Mouse (Mus musculus): ENCODE measurements around the gene Hist1h2bb.

Hist1h2bb gene

DNA sequence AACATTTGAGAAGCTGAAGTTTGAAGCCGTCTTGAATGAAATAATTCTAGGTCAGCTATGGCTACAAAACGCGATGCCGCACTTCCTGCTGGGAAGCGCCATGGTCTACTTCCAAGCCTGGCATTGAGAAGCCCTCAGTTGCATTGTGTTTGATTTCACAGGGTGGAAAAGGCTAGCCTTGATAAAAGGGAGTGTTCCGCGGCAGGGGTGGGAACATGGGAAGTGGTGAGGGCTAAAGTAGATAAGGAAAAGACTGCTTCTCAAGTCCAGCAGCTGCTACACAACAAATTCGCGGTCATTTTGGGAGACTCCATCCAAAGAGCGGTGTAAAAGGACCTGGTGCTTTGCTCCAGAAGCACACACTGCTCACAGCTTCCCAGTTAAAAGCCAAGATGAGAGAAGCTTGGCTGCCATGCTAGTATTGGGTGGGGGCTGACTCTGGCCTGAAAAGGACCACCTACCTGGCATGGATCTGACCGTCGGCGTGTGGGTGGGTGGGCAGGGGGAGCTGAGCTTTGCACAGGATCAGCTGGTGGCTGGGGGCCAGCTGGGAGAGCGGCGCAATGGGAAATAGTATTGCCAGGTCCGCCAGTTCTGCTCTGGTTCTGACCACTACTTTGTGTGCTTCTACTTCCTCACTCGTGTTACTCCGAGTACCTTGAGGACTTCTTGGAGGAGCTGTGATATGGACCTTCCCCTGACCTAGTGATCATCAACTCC lies 17.9 kb upstream of the Hist1h2bb start:
- DNase-seq = no peak

GRCm38 (mm10) chr13:23729192-23729525 lies 17.4 kb upstream of the Hist1h2bb start:
- no peak for DNase-seq

GRCm38 (mm10) chr13:23729706-23730105 lies 16.8 kb upstream of the Hist1h2bb start:
- no peak for DNase-seq

DNA sequence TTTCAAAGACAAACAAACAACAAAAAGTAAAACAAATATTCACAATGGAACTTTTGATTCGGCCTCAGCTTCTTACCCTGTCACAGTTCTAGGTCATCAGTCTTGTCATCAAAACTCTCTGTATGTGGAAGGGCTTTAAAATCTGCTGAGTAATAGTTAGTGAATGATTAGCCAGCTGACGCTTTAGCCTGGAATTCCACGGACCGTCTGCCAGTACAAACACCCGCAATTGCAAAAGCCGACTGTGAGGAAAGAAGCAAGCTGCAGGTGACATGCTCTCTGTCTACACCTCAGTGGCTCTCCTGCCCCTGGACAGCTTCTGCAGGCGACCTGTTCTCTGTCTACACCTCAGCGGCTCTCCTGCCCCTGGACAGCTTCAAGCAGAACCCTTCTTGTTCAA lies 16.1 kb upstream of the Hist1h2bb start:
- no peak for DNase-seq

GRCm38 (mm10) chr13:23732156-23732804 lies 14.3 kb upstream of the Hist1h2bb start:
- peak; percentile 43 to 52 for DNase-seq

DNA sequence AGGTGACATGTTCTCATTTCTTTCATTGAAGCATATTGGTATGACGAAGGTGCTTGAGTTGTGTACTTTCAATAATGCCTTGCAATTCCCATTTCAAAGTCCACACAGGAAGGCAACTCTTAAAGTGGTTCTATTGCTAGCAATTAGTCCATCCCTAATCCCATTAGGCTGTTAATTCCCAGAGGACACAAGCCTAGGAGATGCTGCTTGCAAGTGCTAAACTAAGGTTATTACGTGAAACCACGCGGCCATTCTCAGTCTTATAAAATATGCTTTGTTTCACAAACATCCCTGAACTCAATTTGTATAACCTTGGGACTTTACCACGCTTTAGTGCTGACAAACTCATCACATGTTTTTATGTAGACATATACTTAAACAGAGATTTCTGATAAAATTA lies 9.4 kb upstream of the Hist1h2bb start:
- DNase-seq = no peak

- DNase-seq = peak; percentile 61 to 62
Observed at GRCm38 (mm10) chr13:23738041-23738440, 8.5 kb upstream of the Hist1h2bb start.

DNA sequence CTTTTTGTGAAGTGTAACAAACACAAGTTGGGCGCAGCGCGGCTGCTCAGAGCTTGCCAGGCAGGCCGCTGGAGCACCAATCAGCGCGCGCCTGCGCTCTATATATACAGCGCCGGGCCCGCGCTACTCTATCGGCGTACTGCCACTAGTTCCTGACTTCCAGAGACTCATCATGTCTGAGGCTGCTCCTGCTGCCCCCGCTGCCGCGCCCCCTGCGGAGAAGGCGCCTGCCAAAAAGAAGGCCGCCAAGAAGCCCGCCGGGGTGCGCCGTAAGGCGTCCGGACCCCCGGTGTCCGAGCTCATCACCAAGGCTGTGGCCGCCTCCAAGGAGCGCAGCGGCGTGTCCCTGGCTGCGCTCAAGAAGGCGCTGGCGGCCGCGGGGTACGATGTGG lies 7.9 kb upstream of the Hist1h2bb start, which contains the start of gene Hist1h1c:
Gene Hist1h1c, plus strand, starts transcription at position 132 of the 392 bp plus-strand sequence.
- peak; percentile 95 to 96 for DNase-seq

- DNase-seq = peak; percentile 90 to 91
Observed at GRCm38 (mm10) chr13:23739069-23739921, 7.2 kb upstream of the Hist1h2bb start.

DNA sequence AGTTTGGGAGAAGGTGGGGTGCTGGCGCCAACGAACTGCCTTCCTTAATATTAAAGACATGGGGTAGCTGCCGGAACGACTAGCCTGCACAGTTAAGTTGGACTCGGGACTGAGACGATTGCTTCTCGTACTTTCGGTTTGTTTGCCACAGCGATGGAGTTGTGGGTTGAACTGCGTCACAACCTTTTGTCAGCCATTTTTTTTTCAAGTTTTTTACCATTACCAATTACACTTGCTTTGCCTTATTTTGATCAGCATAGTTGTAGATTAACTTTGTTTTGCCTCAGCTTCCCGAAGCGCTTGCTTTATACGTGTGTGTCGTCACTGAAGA lies 6.6 kb upstream of the Hist1h2bb start:
- no peak for DNase-seq

DNA sequence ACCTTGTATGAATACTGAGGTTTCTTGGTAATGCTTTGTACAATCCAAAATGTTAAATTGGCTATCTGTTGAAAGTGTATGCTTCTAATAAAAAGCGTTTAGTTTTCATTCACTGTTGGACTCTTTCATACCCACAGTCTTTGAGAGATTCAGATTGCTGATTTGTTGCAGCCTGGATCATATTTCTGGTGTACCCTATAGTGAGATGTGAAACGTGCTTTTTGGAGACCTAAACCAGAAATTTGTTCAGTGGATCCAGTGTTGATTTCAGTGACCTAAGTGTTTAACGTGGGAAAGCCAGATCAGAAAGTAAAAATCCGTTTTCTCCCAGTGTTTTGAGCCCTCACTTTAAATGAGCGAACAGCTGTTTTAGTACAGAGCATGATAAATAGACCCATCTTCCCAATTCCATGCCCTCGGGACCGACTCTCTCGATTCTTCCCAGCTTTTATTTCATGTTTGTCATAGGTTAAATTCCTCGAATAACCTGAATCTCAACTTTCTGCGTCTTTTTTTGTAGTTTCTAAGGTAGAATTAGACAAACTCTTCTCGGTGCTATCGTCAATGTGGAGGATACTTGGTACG lies 6.2 kb upstream of the Hist1h2bb start:
- no peak for DNase-seq

DNA sequence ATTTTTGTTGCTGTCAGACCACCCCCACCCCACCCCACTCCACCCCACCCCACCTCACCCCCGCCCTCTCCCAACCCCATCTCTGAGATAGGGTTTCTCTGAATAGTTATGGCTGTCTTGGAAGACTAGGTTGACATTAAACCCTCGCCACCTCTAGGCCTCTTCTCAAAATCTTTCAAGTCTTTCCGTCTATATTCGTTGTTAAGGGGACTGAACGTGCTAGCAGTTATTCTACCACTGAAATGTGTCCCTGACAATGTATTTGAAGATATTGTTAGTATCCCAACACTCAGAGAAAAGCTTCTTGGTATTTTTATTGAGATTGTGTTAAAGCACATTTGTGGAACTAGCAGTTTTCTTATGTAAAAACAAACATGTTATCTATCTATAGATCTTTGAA lies 5.6 kb upstream of the Hist1h2bb start:
- DNase-seq = no peak

- DNase-seq = no peak
Observed at GRCm38 (mm10) chr13:23742007-23742406, 4.5 kb upstream of the Hist1h2bb start.

- no peak for DNase-seq
Observed at GRCm38 (mm10) chr13:23743215-23743614, 3.3 kb upstream of the Hist1h2bb start.

GRCm38 (mm10) chr13:23743963-23744362 lies 2.6 kb upstream of the Hist1h2bb start:
- DNase-seq = no peak

DNA sequence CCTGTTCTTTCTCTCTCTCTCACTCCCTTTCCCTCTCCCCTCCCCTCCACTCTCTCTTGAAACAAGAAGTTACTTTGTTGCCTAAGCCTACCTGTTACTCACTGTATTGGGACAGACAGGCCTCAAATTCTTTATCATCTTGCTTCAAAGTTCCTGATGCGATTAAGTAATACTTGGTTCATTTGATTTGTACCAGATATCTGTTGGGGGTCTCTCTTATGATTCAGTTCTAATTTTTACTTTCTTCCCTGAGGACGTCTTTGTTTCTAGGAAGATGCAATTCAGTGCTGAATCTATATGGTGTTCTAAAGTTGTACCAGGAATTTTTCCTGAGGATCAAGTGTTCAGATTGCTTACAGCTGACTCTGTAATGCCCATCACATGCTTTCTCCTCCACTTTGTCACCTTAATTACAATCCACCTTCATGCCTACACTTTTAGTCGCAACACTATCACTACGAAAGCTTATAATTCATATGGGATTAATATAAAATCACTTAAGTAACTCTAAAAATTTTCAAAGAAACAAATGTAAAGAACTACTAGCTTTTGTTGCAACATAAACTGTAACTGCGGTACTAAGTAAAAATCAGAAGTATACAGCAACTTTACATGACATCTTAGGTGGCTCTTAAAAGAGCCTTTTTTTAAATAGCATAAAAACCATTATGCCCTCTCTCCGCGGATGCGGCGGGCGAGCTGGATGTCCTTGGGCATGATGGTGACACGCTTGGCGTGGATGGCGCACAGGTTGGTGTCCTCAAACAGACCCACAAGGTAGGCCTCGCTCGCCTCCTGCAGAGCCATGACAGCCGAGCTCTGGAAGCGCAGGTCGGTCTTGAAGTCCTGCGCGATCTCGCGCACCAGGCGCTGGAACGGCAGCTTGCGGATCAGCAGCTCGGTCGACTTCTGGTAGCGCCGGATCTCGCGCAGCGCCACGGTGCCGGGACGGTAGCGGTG lies 1.8 kb upstream of the Hist1h2bb start:
- peak in 1 of 2 experiments; percentile 16 for DNase-seq

DNA sequence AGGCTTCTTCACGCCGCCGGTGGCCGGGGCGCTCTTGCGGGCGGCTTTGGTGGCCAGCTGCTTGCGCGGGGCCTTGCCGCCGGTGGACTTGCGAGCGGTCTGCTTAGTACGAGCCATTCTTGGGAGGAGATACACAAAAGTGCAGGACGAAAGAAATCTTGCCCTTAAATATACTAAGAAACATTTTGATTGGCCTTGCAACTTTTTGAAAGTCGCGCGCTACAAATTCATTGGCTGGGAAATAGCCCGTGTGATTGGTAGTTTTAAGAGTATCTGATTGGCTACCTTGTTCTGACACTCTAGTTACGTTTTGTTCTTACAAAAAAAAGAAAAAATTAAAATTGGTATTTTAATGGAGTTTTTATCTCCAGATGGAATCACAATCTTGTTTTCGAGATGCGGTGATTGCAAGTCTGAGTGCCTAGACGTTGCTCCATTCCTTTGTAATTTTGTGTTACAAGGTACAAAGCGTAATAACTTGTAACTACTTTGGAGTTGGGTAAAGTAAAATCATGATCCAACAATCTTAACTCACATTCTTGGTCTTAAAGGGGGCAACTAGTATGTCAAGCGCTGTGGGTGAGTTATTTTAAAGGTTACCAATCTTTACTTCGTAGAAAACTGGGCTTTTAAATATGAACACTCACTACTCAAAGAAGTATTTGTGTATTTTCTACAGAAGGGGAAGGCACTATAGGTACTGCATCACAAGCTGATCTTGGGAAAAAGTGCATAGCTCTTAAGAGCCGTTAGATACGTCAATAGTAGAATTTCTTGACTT lies 963 bp upstream of the Hist1h2bb start, which contains the start of gene Hist1h3c:
Gene Hist1h3c, minus strand, starts transcription at position 222 of the 781 bp plus-strand sequence.
- DNase-seq = peak; percentile 84 to 86

- DNase-seq = no peak
Observed at GRCm38 (mm10) chr13:23747081-23747891, 752 bp downstream of the Hist1h2bb start.

DNA sequence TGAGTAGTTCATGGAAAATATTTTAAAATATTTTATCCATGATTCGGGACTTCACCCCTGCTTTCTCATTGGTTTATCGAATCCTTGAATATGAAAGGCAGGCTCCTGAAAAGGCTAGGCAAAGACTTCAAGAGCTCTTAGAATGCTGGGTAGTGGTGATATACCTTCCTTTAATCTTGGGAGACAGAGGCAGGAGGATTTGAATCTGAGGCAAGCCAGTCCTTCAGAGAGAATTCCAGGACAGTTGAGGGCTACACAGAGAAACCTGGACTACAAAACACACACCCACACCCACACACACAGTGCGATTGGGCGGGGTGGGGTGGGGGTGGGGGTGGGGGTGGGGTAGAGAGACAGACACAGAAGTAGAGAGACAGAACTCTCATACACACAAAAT lies 1.4 kb downstream of the Hist1h2bb start:
- no peak for DNase-seq

GRCm38 (mm10) chr13:23749563-23750121 lies 3.1 kb downstream of the Hist1h2bb start:
- DNase-seq = no peak
